Mouse (Mus musculus): ENCODE data around the gene Dach1.

GRCm38 (mm10) chr14:98109929-98110328 is 59.6 kb downstream of the Dach1 start:
- TF ChIP-seq POLR2A (IDR thresholded peaks at IDR 0.05; ENCODE audit: insufficient read depth, low read length), result no peak
- TF ChIP-seq CTCF (IDR thresholded peaks at IDR 0.05; ENCODE audit: low read depth, low read length), result no peak
- no peak for TF ChIP-seq EP300 (IDR thresholded peaks at IDR 0.05; ENCODE audit: insufficient read depth, low read depth, low read length)

Data from ES-Bruce4 (cell line).